Mouse (Mus musculus): ENCODE measurements around the gene Mta2. TPM values are rescaled to one million over a fixed set of nuclear protein-coding genes. Genes with fewer than 3 reads are reported as not detected.
"Not testable (repeated sequence)": the region's sequence is repeated elsewhere in the genome, so short reads cannot be mapped to it uniquely, and the experiment has no call there.

The Mta2 gene
- polyA plus RNA-seq (2012; rRNA removed) = 20.0 and 26.9 TPM in 2 replicates

- TF ChIP-seq CTCF (IDR thresholded peaks at IDR 0.05; ENCODE audit: insufficient read depth, low read length) (no peak), POLR2A (IDR thresholded peaks at IDR 0.05; ENCODE audit: borderline replicate concordance, extremely low read depth, low read depth, low read length) (peak; percentile 92; the same call in 1 of the 2 replicates)
- H3K4me3 ChIP-seq (replicated peaks; ENCODE audit: extremely low read depth, low read depth, low read length) = peak within 1 kb of the TSS; percentile 84
- peak; percentile 92 for DNase-seq
- H3K4me1 ChIP-seq (ENCODE audit: control insufficient read depth, insufficient read depth, low read length) = peaks cover 20% of the 10 kb centered on the region
- WGBS = under 1% methylated on average over 64 of the region's 64 CpGs
Observed at GRCm38 (mm10) chr19:8941515-8942217, at the start of gene Mta2. TSS of gene Mta2 (plus strand) at chr19:8941875.

GRCm38 (mm10) chr19:8892829-8893766 lies 48.6 kb upstream of the Mta2 start, which contains the start of gene Ints5:
TSS of gene Ints5 (plus strand) at chr19:8893005.
- WGBS = 1% methylated on average over 54 of the region's 54 CpGs

DNA sequence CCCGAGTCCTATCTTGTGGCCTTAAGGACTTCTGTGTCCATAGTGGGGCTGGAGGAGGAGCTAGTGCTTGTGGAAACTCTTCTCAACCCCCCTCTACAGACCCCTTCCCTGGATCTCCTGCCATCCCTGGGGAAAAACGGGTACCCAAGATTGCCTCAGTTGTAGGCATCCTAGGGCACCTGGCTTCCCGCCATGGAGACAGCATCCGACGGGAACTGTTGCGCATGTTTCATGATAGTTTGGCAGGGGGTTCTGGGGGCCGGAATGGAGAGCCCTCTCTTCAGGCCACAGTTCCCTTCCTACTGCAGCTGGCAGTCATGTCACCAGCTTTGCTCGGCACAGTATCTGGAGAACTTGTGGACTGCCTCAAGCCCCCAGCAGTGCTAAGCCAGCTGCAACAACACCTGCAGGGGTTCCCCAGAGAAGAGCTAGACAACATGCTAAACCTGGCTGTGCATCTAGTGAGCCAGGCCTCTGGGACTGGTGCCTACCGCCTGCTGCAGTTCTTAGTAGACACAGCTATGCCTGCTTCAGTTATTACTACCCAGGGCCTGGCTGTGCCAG lies 46.2 kb upstream of the Mta2 start:
- peaks cover 9% of the 10 kb centered on the region; the same call in 1 of the 2 replicates for H3K4me1 ChIP-seq (ENCODE audit: control insufficient read depth, insufficient read depth, low read length)
- no peak for DNase-seq
- H3K4me3 ChIP-seq (replicated peaks; ENCODE audit: extremely low read depth, low read depth, low read length) = no peak overlapping the region
- WGBS = 82% methylated on average over 9 of the region's 9 CpGs
- TF ChIP-seq CTCF (IDR thresholded peaks at IDR 0.05; ENCODE audit: insufficient read depth, low read length) = no peak
- TF ChIP-seq POLR2A (IDR thresholded peaks at IDR 0.05; ENCODE audit: borderline replicate concordance, extremely low read depth, low read depth, low read length) = no peak

More at GRCm38 (mm10) chr19:8892829-8893766, 48.6 kb upstream of the Mta2 start, which contains the start of gene Ints5:
- TF ChIP-seq CTCF (IDR thresholded peaks at IDR 0.05; ENCODE audit: insufficient read depth, low read length) = no peak
- TF ChIP-seq POLR2A (IDR thresholded peaks at IDR 0.05; ENCODE audit: borderline replicate concordance, extremely low read depth, low read depth, low read length) = peak; percentile 84; the same call in 1 of the 2 replicates
- Histone ChIP-seq H3K4me1 (ENCODE audit: control insufficient read depth, insufficient read depth, low read length) (peaks cover 4% of the 10 kb centered on the region; the same call in 1 of the 2 replicates), H3K4me3 (replicated peaks; ENCODE audit: extremely low read depth, low read depth, low read length) (peak within 1 kb of the TSS; percentile 87)
- peak; percentile 79 for DNase-seq

- not testable (repeated sequence) for H3K4me1 ChIP-seq (ENCODE audit: control insufficient read depth, insufficient read depth, low read length); DNase-seq; H3K4me3 ChIP-seq (replicated peaks; ENCODE audit: extremely low read depth, low read depth, low read length)
- WGBS = 77% methylated on average over 5 of the region's 5 CpGs
Observed at GRCm38 (mm10) chr19:8896231-8896630, 45.4 kb upstream of the Mta2 start.

GRCm38 (mm10) chr19:8897211-8897864 lies 44.3 kb upstream of the Mta2 start:
- H3K4me3 ChIP-seq (replicated peaks; ENCODE audit: extremely low read depth, low read depth, low read length); H3K4me1 ChIP-seq (ENCODE audit: control insufficient read depth, insufficient read depth, low read length): not testable (repeated sequence)
- TF ChIP-seq POLR2A (IDR thresholded peaks at IDR 0.05; ENCODE audit: borderline replicate concordance, extremely low read depth, low read depth, low read length) = 0 out of 2 replicates have a peak, but pooled peaks have one; percentile 13
- WGBS = 16% methylated on average over 21 of the region's 21 CpGs
- peak; percentile 23 for DNase-seq

- TF ChIP-seq CTCF (IDR thresholded peaks at IDR 0.05; ENCODE audit: insufficient read depth, low read length) = no peak
- TF ChIP-seq POLR2A (IDR thresholded peaks at IDR 0.05; ENCODE audit: borderline replicate concordance, extremely low read depth, low read depth, low read length) = peak; percentile 87; the same call in 1 of the 2 replicates
- peaks cover 9% of the 10 kb centered on the region; the same call in 1 of the 2 replicates for H3K4me1 ChIP-seq (ENCODE audit: control insufficient read depth, insufficient read depth, low read length)
- DNase-seq = peak; percentile 92
- under 1% methylated on average over 50 of the region's 53 CpGs for WGBS
- peak within 1 kb of the TSS; percentile 97 for H3K4me3 ChIP-seq (replicated peaks; ENCODE audit: extremely low read depth, low read depth, low read length)
Observed at GRCm38 (mm10) chr19:8897865-8898495, 43.7 kb upstream of the Mta2 start, which contains the start of gene Ganab. TSS of gene Ganab (plus strand) at chr19:8898071.

- under 1% methylated on average over 13 of the region's 13 CpGs for WGBS
- peak overlapping the region; percentile 97 for H3K4me3 ChIP-seq (replicated peaks; ENCODE audit: extremely low read depth, low read depth, low read length)
- DNase-seq = no peak
- no peak for TF ChIP-seq CTCF (IDR thresholded peaks at IDR 0.05; ENCODE audit: insufficient read depth, low read length)
- no peak for TF ChIP-seq POLR2A (IDR thresholded peaks at IDR 0.05; ENCODE audit: borderline replicate concordance, extremely low read depth, low read depth, low read length)
- H3K4me1 ChIP-seq (ENCODE audit: control insufficient read depth, insufficient read depth, low read length) = peaks cover 9% of the 10 kb centered on the region; the same call in 1 of the 2 replicates
Observed at GRCm38 (mm10) chr19:8898576-8898975, 43.1 kb upstream of the Mta2 start.

- no peak overlapping the region for H3K4me3 ChIP-seq (replicated peaks; ENCODE audit: extremely low read depth, low read depth, low read length)
- no peak for TF ChIP-seq CTCF (IDR thresholded peaks at IDR 0.05; ENCODE audit: insufficient read depth, low read length)
- no peak for TF ChIP-seq POLR2A (IDR thresholded peaks at IDR 0.05; ENCODE audit: borderline replicate concordance, extremely low read depth, low read depth, low read length)
- WGBS = 27% methylated on average over 3 of the region's 3 CpGs
- H3K4me1 ChIP-seq (ENCODE audit: control insufficient read depth, insufficient read depth, low read length) = peaks cover 9% of the 10 kb centered on the region; the same call in 1 of the 2 replicates
- DNase-seq = no peak
Observed at GRCm38 (mm10) chr19:8899079-8899478, 42.6 kb upstream of the Mta2 start.

Measured in lung, adult 2 months (tissue).